Mouse (Mus musculus): ENCODE measurements around the gene Tcf20.

DNA sequence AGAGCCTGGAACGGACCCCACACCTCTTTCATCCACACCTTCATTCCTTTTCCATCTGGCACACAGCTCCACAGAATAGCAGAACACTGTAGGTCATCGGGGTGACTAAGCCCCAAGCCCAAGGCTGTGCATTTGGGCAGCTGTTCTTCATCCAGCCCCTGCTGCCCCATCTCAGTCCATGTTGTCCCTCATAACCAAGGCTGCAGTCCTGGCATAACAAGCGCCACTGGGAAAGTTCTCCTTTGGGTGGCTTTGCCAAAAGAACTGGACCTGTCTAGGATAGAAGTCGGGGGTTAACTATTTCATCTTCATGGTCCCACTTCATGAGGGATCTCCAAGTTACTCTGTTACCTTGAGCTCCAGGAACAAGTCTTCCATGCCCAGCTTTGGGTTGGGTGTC, 77.9 kb downstream of the Tcf20 start:
- TF ChIP-seq CTCF (IDR thresholded peaks at IDR 0.05; ENCODE audit: control insufficient read depth, insufficient read depth, insufficient read length) (no peak), CEBPB (IDR thresholded peaks at IDR 0.05; ENCODE audit: low read depth) (no peak)
